Mouse (Mus musculus) thymus, adult 2 months (tissue): Measurements from ENCODE around the gene Zkscan7. TPM values are rescaled to one million over a fixed set of nuclear protein-coding genes. Genes with fewer than 3 reads are reported as not detected.
"Not testable (repeated sequence)": the region's sequence is repeated elsewhere in the genome, so short reads cannot be mapped to it uniquely, and the experiment has no call there.

Source experiments
- DNase-seq: peaks from one replicate; pipeline ENCODE4 v3.0.0; 2021
- H3K27ac ChIP-seq: fragments of 200-500 bp; 2 replicates; pipeline ENCODE4 v1.5.1; 2012; ENCODE audit warnings: low read length, control low read depth; ENCODE audit not compliant: control insufficient read depth, insufficient read depth
- H3K27me3 ChIP-seq: fragments of 200-500 bp; 2 replicates; pipeline ENCODE4 v1.6.1; 2012; ENCODE audit warnings: mild to moderate bottlenecking, low read length, moderate library complexity, mixed read lengths; ENCODE audit not compliant: control insufficient read depth, insufficient read depth
- H3K36me3 ChIP-seq: fragments of 200-500 bp; 2 replicates; pipeline ENCODE4 v1.6.1; 2012; ENCODE audit warnings: mild to moderate bottlenecking, low read length, moderate library complexity; ENCODE audit not compliant: control insufficient read depth, insufficient read depth
- H3K4me1 ChIP-seq: fragments of 200-500 bp; replicated peaks from 2 replicates; pipeline ENCODE4 v1.6.1; 2012; ENCODE audit warnings: low read length; ENCODE audit not compliant: control insufficient read depth, insufficient read depth
- H3K4me3 ChIP-seq: fragments of 200-500 bp; 2 replicates; pipeline ENCODE4 v1.5.1; 2012; ENCODE audit warnings: mild to moderate bottlenecking, low read length, control low read depth, moderate library complexity; ENCODE audit not compliant: control insufficient read depth, insufficient read depth
- CTCF ChIP-seq: fragments of 200-500 bp; IDR thresholded peaks from 2 replicates; pipeline ENCODE4 v1.5.1; 2012; ENCODE audit warnings: mild to moderate bottlenecking, control low read depth, low read length, moderate library complexity, borderline replicate concordance; ENCODE audit not compliant: control insufficient read depth, poor library complexity, insufficient read depth; ENCODE audit errors: extremely low read depth
- POLR2A ChIP-seq: fragments of 200-500 bp; IDR thresholded peaks from 2 replicates; pipeline ENCODE4 v1.6.1; 2012; ENCODE audit warnings: mild to moderate bottlenecking, low read length, control low read depth, moderate library complexity; ENCODE audit not compliant: control insufficient read depth, poor library complexity, insufficient read depth; ENCODE audit errors: extremely low read depth
- WGBS: fragments of 180-500 bp; shearing (Covaris S2); methylation state at CpG from one replicate; pipeline ENCODE4 v1.1.7; 2018; 5-methylcytosine and 5-hydroxymethylcytosine counted together
- polyA plus RNA-seq: library from polyadenylated mRNA; depleted of rRNA; stranded (reverse); fragments of >200 nt; gene quantifications from 2 replicates; pipeline ENCODE4 v1.2.3, GENCODE M21; 2012

Gene Zkscan7
- polyA plus RNA-seq, 1 experiment, result 2.8 TPM

GRCm38 (mm10) chr9:122846156-122846555 lies 39.3 kb upstream of the Zkscan7 start:
- no peak overlapping the region for H3K27ac ChIP-seq
- no peaks in the 10 kb centered on the region for H3K4me1 ChIP-seq
- no peak overlapping the region for H3K4me3 ChIP-seq
- no peaks in the 10 kb centered on the region for H3K27me3 ChIP-seq
- H3K36me3 ChIP-seq, result peaks cover 2% of the 10 kb centered on the region
- DNase-seq, result no peak
- TF ChIP-seq CTCF (no peak), POLR2A (no peak)

- not testable (repeated sequence) for H3K4me1 ChIP-seq, H3K27ac ChIP-seq, H3K27me3 ChIP-seq, H3K4me3 ChIP-seq, DNase-seq
- WGBS, result 94% methylated on average over 7 of the region's 8 CpGs
- H3K36me3 ChIP-seq, result peaks cover 17% of the 10 kb centered on the region
These were observed 37.6 kb upstream of the Zkscan7 start for GRCm38 (mm10) chr9:122847811-122848311.

- no peaks in the 10 kb centered on the region for H3K4me1 ChIP-seq
- TF ChIP-seq POLR2A (no peak), CTCF (no peak)
- H3K4me3 ChIP-seq, result no peak overlapping the region
- WGBS, result 97% methylated on average over 7 of the region's 7 CpGs
- peaks cover 80% of the 10 kb centered on the region for H3K36me3 ChIP-seq
- DNase-seq, result no peak
- no peak overlapping the region for H3K27ac ChIP-seq
- H3K27me3 ChIP-seq, result no peaks in the 10 kb centered on the region
These were observed 31.0 kb upstream of the Zkscan7 start for GRCm38 (mm10) chr9:122854526-122854925.

DNA sequence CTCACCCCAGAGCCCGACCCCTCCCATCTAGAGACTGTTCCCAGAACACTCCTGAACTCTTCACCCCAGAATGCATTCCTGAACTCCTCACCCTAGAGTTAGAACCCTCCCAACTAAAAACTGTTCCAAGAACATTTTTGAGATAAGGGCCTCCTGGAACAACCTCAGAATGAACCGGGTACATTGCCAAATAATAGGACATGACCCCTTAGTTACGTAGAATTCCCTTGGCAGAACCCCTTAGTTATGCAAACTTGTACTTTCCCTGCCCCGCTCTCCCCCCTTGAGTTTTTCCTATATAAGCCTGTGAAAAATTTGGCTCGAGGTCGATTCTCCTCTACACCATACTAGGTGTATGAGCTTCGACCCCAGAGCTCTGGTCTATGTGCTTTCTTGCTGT lies 30.3 kb upstream of the Zkscan7 start:
- WGBS, result 93% methylated on average over 3 of the region's 7 CpGs
- not testable (repeated sequence) for H3K4me3 ChIP-seq, H3K4me1 ChIP-seq, H3K27ac ChIP-seq, DNase-seq, H3K27me3 ChIP-seq
- peaks cover 86% of the 10 kb centered on the region for H3K36me3 ChIP-seq

DNA sequence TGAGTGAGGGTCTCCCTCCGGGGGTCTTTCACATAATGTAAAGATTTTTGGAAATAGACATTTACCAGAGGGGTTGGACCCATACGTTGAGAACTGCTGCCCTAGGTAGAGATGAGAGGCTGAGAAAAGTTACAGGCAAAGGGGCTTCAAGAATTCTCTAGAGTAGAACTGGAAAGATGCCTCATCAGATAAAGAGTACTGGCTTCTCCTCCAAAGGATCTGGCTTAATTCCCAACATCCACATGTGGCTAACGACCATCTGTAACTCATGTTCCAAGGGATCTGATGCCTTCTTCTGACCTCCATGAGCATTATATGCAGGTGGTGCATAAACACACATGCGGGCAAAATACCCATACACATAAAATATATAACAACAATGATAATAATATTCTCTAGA lies 29.9 kb upstream of the Zkscan7 start:
- H3K4me3 ChIP-seq, result no peak overlapping the region
- H3K27ac ChIP-seq, result no peak overlapping the region
- no peaks in the 10 kb centered on the region for H3K27me3 ChIP-seq
- H3K36me3 ChIP-seq, result peaks cover 91% of the 10 kb centered on the region
- DNase-seq, result no peak
- no peaks in the 10 kb centered on the region for H3K4me1 ChIP-seq
- no peak for TF ChIP-seq CTCF
- no peak for TF ChIP-seq POLR2A
- 97% methylated on average over 4 of the region's 4 CpGs for WGBS

GRCm38 (mm10) chr9:122856716-122857115 lies 28.8 kb upstream of the Zkscan7 start:
- WGBS, result 98% methylated on average over 3 of the region's 3 CpGs
- H3K36me3 ChIP-seq, result peaks cover 94% of the 10 kb centered on the region

DNA sequence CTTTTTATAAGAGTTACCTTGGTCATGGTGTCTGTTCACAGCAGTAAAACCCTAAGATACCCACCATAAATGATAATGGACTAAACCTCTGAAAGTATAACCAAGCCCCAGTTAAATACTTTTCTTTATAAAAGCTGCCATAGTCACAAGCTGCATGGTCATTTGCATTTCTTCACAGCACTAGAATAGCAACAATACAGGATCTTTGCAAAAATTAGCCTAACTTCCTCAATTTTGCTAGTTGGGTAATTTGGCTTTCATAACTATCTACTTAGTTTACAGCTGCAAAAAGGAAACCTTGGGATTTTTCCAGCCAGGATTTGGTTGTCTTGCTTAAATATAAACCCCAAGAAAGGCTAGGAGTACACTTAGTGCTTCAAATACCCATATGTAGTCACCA lies 24.7 kb upstream of the Zkscan7 start:
- Histone ChIP-seq H3K27ac (no peak overlapping the region), H3K36me3 (peaks cover 61% of the 10 kb centered on the region), H3K4me1 (no peaks in the 10 kb centered on the region), H3K4me3 (no peak overlapping the region), H3K27me3 (no peaks in the 10 kb centered on the region)
- TF ChIP-seq CTCF (no peak), POLR2A (no peak)
- no peak for DNase-seq

More at GRCm38 (mm10) chr9:122856716-122857115, 28.8 kb upstream of the Zkscan7 start:
- H3K4me1 ChIP-seq, result no peaks in the 10 kb centered on the region
- no peak overlapping the region for H3K27ac ChIP-seq
- no peak for DNase-seq
- TF ChIP-seq POLR2A, result no peak
- TF ChIP-seq CTCF, result no peak
- no peak overlapping the region for H3K4me3 ChIP-seq
- no peaks in the 10 kb centered on the region for H3K27me3 ChIP-seq
